ENCODE assay signal across 8 mouse cellular contexts in the genomic region with DNA sequence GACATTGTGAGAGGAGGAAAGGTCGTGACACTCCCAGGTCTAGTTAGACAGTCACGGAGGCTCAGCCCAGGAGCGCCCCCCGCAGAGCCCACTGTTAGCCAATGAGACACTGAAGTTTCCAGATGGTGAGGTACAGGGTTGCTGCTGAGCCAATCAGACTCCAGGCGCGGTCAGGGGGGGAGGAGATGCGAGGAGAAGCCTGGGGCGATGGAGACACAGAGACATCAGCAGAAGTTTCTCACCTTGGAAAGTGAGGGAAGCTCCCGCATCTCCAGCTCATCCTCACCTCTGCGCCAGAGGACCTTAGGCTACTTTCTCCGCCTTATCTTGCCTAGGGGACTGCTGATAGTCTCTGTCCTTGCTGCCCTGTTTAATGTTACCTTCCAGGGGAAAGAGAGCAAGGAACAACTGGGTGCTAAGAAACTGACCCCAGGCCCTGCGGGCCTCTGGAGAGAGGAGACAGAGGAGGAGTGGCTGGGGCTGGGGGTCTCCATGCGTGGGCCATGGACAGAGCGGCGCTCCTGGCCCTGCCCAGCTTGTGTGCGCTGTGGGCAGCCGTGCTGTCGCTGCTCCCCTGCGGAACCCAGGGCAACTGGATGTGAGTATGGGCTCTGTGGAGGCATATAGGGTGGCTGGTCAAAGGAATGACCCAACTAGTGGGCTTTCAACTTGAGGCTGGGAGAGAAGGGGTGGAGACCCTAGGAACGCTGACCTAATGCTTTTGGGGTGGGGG. TPM values are rescaled to one million over a fixed set of nuclear protein-coding genes. Genes with fewer than 3 reads are reported as not detected.
DNase-seq lines count a peak whose midpoint lies in the region; ATAC-seq lines count a peak whose summit lies in the region.

A gene (plus strand): TSS at position 224 of the 733 bp plus-strand sequence.

- H3K4me3 ChIP-seq in hindbrain, embryonic 12.5 days: peak within 1 kb of the TSS; percentile 37
- H3K4me3 ChIP-seq in limb, embryonic 13.5 days: peak within 1 kb of the TSS; percentile 50

- H3K36me3 ChIP-seq in hindbrain, embryonic 12.5 days: no peaks in the 10 kb centered on the region
- no peaks in the 10 kb centered on the region for H3K36me3 ChIP-seq in limb, embryonic 13.5 days

- no peak within 1 kb of the TSS for H3K27ac ChIP-seq in hindbrain, embryonic 12.5 days
- no peak within 1 kb of the TSS for H3K27ac ChIP-seq in limb, embryonic 13.5 days

- H3K9ac ChIP-seq in hindbrain, embryonic 12.5 days: peak within 1 kb of the TSS; percentile 24
- H3K9ac ChIP-seq in limb, embryonic 13.5 days: peak within 1 kb of the TSS; percentile 57

- peaks cover 54% of the 10 kb centered on the region for H3K27me3 ChIP-seq in hindbrain, embryonic 12.5 days
- H3K27me3 ChIP-seq in limb, embryonic 13.5 days: peaks cover 49% of the 10 kb centered on the region

- peak within 1 kb of the TSS; percentile 69 for H3K4me2 ChIP-seq in hindbrain, embryonic 12.5 days (replicated peaks)
- peak within 1 kb of the TSS; percentile 90 for H3K4me2 ChIP-seq in limb, embryonic 13.5 days (replicated peaks)

- peak; percentile 25 for DNase-seq in adrenal gland, postnatal 14 days
- DNase-seq in adrenal gland, adult 18-20 months (ENCODE audit: low spot score in 2 of 2): no peak
- DNase-seq in ovary, postnatal 36 days (ENCODE audit: low spot score): peak; percentile 45
- no peak for DNase-seq in ovary, postnatal 10 days (ENCODE audit: low spot score)
- DNase-seq in retina, postnatal 1 day: peak; percentile 55
- no peak for DNase-seq in urinary bladder, adult 2 months (ENCODE audit: low spot score)

- H3K4me1 ChIP-seq in hindbrain, embryonic 12.5 days: peaks cover 23% of the 10 kb centered on the region
- peaks cover 24% of the 10 kb centered on the region for H3K4me1 ChIP-seq in limb, embryonic 13.5 days

- no peaks in the 10 kb centered on the region for H3K9me3 ChIP-seq in hindbrain, embryonic 12.5 days (replicated peaks)
- no peaks in the 10 kb centered on the region for H3K9me3 ChIP-seq in limb, embryonic 13.5 days

- peak; percentile 75 for ATAC-seq in hindbrain, embryonic 12.5 days (ENCODE audit: low FRiP score)
- ATAC-seq in limb, embryonic 13.5 days (ENCODE audit: low FRiP score, low read depth): peak; percentile 72

- WGBS in hindbrain, embryonic 12.5 days: 1% methylated on average over 20 of the region's 20 CpGs
- WGBS in limb, embryonic 13.5 days: under 1% methylated on average over 20 of the region's 20 CpGs

RNA-seq across cellular contexts. Expression of the gene that starts here (rescaled TPM):
- total RNA-seq in adrenal gland, postnatal 14 days (2021): 0.41 and 0.79 TPM in 2 replicates
- not detected for total RNA-seq in adrenal gland, adult 18-20 months (2021)
- polyA plus RNA-seq in hindbrain, embryonic 12.5 days (2016; fragmentation: Nextera tagmentation; extraction: Ambion mirVana): 0.74 and 0.93 TPM in 2 replicates
- 3.8 and 4.6 TPM in 2 replicates for polyA plus RNA-seq in limb, embryonic 13.5 days (2015; fragmentation: Nextera tagmentation; extraction: Ambion mirVana)
- polyA plus RNA-seq in urinary bladder, adult 2 months (2012; rRNA removed): 0.04 and 0.11 TPM in 2 replicates

Comparison
In these comparisons a context has a peak if more than half of its experiments do, and no peak if none do; other contexts are left out.
1. DNase-seq: peak in ovary, postnatal 36 days (single experiment) and retina, postnatal 1 day (single experiment); none in adrenal gland, adult 18-20 months (0 of 2), ovary, postnatal 10 days (single experiment) and urinary bladder, adult 2 months (single experiment).
2. Peak in DNase-seq in adrenal gland, postnatal 14 days; RNA of the gene not detected or under 1 TPM.
3. Peak in ATAC-seq, H3K4me3 ChIP-seq, H3K9ac ChIP-seq and H3K4me2 ChIP-seq in hindbrain, embryonic 12.5 days; RNA of the gene not detected or under 1 TPM.